Mouse (Mus musculus): ENCODE data around the gene Cyp27a1.

The Cyp27a1 gene

GRCm38 (mm10) chr1:74771931-74772620 lies 58.7 kb downstream of the Cyp27a1 start:
- DNase-seq (ENCODE audit: inconsistent ontology term) = no peak

DNA sequence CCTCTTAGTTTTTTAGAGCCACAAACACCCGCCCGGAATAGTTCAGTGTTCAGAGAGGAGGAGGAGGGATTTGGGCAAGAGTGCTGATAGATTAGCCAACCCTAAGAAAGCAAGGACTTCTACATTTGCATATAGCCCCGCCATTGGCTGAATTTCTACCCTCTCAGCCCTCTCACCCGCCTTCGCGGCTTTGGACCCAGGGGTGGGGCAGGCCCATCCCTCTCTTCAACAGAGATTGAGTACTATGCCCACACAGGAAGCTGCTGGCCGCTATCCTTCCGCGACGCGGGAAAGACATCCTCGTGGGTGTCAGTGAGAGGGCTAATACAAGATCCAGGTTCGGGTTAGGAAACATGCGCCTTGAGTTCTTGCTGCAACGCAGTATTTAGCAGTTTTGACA lies 59.8 kb downstream of the Cyp27a1 start:
- peak; percentile 93 for DNase-seq (ENCODE audit: inconsistent ontology term)

GRCm38 (mm10) chr1:74774062-74774461 lies 60.7 kb downstream of the Cyp27a1 start:
- DNase-seq (ENCODE audit: inconsistent ontology term) = no peak

- no peak for DNase-seq (ENCODE audit: inconsistent ontology term)
These were observed 62.4 kb downstream of the Cyp27a1 start for GRCm38 (mm10) chr1:74775816-74776215.

GRCm38 (mm10) chr1:74778934-74779486 lies 65.6 kb downstream of the Cyp27a1 start:
- DNase-seq (ENCODE audit: inconsistent ontology term) = no peak

DNA sequence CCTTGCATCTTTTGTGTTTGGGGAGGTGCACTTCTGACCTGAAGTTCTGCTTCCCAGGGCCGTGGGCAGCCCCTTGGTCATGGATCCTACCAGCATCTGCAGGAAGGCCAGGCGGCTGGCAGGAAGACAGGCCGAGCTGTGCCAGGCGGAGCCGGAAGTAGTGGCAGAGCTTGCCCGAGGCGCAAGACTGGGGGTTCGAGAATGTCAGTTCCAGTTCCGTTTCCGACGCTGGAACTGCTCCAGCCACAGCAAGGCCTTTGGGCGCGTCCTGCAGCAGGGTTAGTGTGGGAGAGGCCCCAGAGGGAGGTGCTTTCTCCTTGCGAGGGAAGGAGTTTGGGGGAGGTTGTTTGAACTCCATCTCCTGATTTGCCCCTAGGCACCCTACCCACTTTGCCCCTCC lies 68.7 kb downstream of the Cyp27a1 start:
- no peak for DNase-seq (ENCODE audit: inconsistent ontology term)

GRCm38 (mm10) chr1:74783554-74783953 lies 70.2 kb downstream of the Cyp27a1 start:
- no peak for DNase-seq (ENCODE audit: inconsistent ontology term)

DNA sequence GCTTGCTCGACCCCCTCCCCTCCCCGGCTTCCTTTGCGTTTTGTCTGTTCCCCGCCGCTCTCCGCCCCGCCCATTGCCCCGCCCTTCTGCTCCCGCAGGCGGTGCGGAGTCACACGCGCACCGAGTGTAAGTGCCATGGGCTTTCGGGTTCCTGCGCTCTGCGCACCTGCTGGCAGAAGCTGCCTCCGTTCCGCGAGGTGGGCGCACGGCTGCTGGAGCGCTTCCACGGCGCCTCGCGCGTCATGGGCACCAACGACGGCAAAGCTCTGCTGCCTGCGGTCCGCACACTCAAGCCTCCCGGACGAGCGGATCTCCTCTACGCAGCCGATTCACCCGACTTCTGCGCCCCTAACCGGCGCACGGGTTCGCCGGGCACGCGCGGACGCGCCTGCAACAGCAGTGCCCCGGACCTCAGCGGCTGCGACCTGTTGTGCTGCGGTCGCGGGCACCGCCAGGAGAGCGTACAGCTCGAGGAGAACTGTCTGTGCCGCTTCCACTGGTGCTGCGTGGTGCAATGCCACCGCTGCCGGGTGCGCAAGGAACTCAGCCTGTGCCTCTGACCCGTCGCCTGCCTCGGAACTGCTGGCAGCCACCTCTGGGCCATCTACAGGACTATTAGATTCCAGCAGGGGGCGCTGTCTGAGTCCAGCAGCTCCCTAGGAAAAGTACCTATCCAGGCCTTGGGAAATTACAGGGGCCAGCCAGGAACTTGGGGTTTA lies 70.8 kb downstream of the Cyp27a1 start:
- DNase-seq (ENCODE audit: inconsistent ontology term) = peak; percentile 46
